Mouse (Mus musculus): ENCODE results near the gene Tmem151a. TPM values are rescaled to one million over a fixed set of nuclear protein-coding genes. Genes with fewer than 3 reads are reported as not detected.
"Not testable (repeated sequence)": the region's sequence is repeated elsewhere in the genome, so short reads cannot be mapped to it uniquely, and the experiment has no call there.

Tmem151a gene
- polyA plus RNA-seq, 1 experiment from 2014 or later = 2.2 TPM

GRCm38 (mm10) chr19:5089324-5089723 lies 4.0 kb upstream of the Tmem151a start:
- H3K36me3 ChIP-seq (ENCODE audit: control insufficient read depth, insufficient read depth, low read length) = peaks cover 8% of the 10 kb centered on the region
- H3K9ac ChIP-seq (ENCODE audit: low read length) = no peak overlapping the region
- H3K27ac ChIP-seq (replicated peaks; ENCODE audit: low read depth, low read length) = no peak overlapping the region
- DNase-seq (ENCODE audit: low spot score) (no peak), ATAC-seq (ENCODE audit: insufficient number of reproducible peaks, low FRiP score, low TSS enrichment, low read depth) (no peak)
- peaks cover 21% of the 10 kb centered on the region for H3K27me3 ChIP-seq (ENCODE audit: control insufficient read depth, insufficient read depth, low read length)
- H3K4me2 ChIP-seq (ENCODE audit: low read depth, severe bottlenecking) = peak overlapping the region; percentile 87
- 91% methylated on average over 4 of the region's 4 CpGs for WGBS
- peaks cover 26% of the 10 kb centered on the region for H3K4me1 ChIP-seq (ENCODE audit: control insufficient read depth, insufficient read depth, low read length)
- H3K4me3 ChIP-seq (ENCODE audit: low read depth, low read length) = peak overlapping the region; percentile 90
- H3K9me3 ChIP-seq (ENCODE audit: control insufficient read depth, low read length) = no peaks in the 10 kb centered on the region

- no peak within 1 kb of the TSS; the same call in 1 of the 2 replicates for H3K27ac ChIP-seq (replicated peaks; ENCODE audit: low read depth, low read length)
- H3K4me1 ChIP-seq (ENCODE audit: control insufficient read depth, insufficient read depth, low read length) = peaks cover 22% of the 10 kb centered on the region
- peak within 1 kb of the TSS; percentile 87 for H3K4me2 ChIP-seq (ENCODE audit: low read depth, severe bottlenecking)
- peak; percentile 89 for ATAC-seq (ENCODE audit: insufficient number of reproducible peaks, low FRiP score, low TSS enrichment, low read depth)
- peak within 1 kb of the TSS; percentile 90 for H3K4me3 ChIP-seq (ENCODE audit: low read depth, low read length)
- H3K36me3 ChIP-seq (ENCODE audit: control insufficient read depth, insufficient read depth, low read length) = peaks cover 8% of the 10 kb centered on the region
- peak; percentile 97 for DNase-seq (ENCODE audit: low spot score)
- H3K27me3 ChIP-seq (ENCODE audit: control insufficient read depth, insufficient read depth, low read length) = peaks cover 33% of the 10 kb centered on the region
- H3K9ac ChIP-seq (ENCODE audit: low read length) = peak within 1 kb of the TSS; percentile 62
- no peaks in the 10 kb centered on the region for H3K9me3 ChIP-seq (ENCODE audit: control insufficient read depth, low read length)
- under 1% methylated on average over 58 of the region's 58 CpGs for WGBS
Measured at GRCm38 (mm10) chr19:5087884-5088728, 2.8 kb upstream of the Tmem151a start, which contains the start of gene Yif1a. TSS of gene Yif1a (plus strand) at chr19:5088538.

- Histone ChIP-seq H3K27me3 (ENCODE audit: control insufficient read depth, insufficient read depth, low read length) (peaks cover 49% of the 10 kb centered on the region), H3K4me1 (ENCODE audit: control insufficient read depth, insufficient read depth, low read length) (peaks cover 22% of the 10 kb centered on the region)
- not testable (repeated sequence) for H3K9ac ChIP-seq (ENCODE audit: low read length); H3K27ac ChIP-seq (replicated peaks; ENCODE audit: low read depth, low read length); ATAC-seq (ENCODE audit: insufficient number of reproducible peaks, low FRiP score, low TSS enrichment, low read depth); H3K4me2 ChIP-seq (ENCODE audit: low read depth, severe bottlenecking); H3K4me3 ChIP-seq (ENCODE audit: low read depth, low read length); H3K36me3 ChIP-seq (ENCODE audit: control insufficient read depth, insufficient read depth, low read length); H3K9me3 ChIP-seq (ENCODE audit: control insufficient read depth, low read length); DNase-seq (ENCODE audit: low spot score)
- WGBS = 53% methylated on average over 4 of the region's 4 CpGs
Measured at GRCm38 (mm10) chr19:5086533-5086932, 1.2 kb upstream of the Tmem151a start.

- no peak overlapping the region for H3K27ac ChIP-seq (replicated peaks; ENCODE audit: low read depth, low read length)
Measured at GRCm38 (mm10) chr19:5084834-5085144, 542 bp downstream of the Tmem151a start.

GRCm38 (mm10) chr19:5083961-5084833 lies 1.1 kb downstream of the Tmem151a start:
- peaks cover 19% of the 10 kb centered on the region for H3K4me1 ChIP-seq (ENCODE audit: control insufficient read depth, insufficient read depth, low read length)
- H3K36me3 ChIP-seq (ENCODE audit: control insufficient read depth, insufficient read depth, low read length) = no peaks in the 10 kb centered on the region
- no peak overlapping the region for H3K27ac ChIP-seq (replicated peaks; ENCODE audit: low read depth, low read length)
- ATAC-seq (ENCODE audit: insufficient number of reproducible peaks, low FRiP score, low TSS enrichment, low read depth) (no peak), DNase-seq (ENCODE audit: low spot score) (no peak)
- no peak overlapping the region for H3K4me2 ChIP-seq (ENCODE audit: low read depth, severe bottlenecking)
- no peak overlapping the region for H3K9ac ChIP-seq (ENCODE audit: low read length)
- no peak overlapping the region; the same call in 1 of the 2 replicates for H3K4me3 ChIP-seq (ENCODE audit: low read depth, low read length)
- H3K27me3 ChIP-seq (ENCODE audit: control insufficient read depth, insufficient read depth, low read length) = peaks cover 64% of the 10 kb centered on the region
- WGBS = 64% methylated on average over 3 of the region's 3 CpGs
- H3K9me3 ChIP-seq (ENCODE audit: control insufficient read depth, low read length) = no peaks in the 10 kb centered on the region

More at GRCm38 (mm10) chr19:5084834-5085144, 542 bp downstream of the Tmem151a start:
- no peaks in the 10 kb centered on the region for H3K9me3 ChIP-seq (ENCODE audit: control insufficient read depth, low read length)
- peak overlapping the region; percentile 67 for H3K4me2 ChIP-seq (ENCODE audit: low read depth, severe bottlenecking)
- H3K9ac ChIP-seq (ENCODE audit: low read length) = no peak overlapping the region
- 7% methylated on average over 15 of the region's 15 CpGs for WGBS
- no peaks in the 10 kb centered on the region for H3K36me3 ChIP-seq (ENCODE audit: control insufficient read depth, insufficient read depth, low read length)
- peaks cover 64% of the 10 kb centered on the region for H3K27me3 ChIP-seq (ENCODE audit: control insufficient read depth, insufficient read depth, low read length)
- peak overlapping the region; percentile 37 for H3K4me3 ChIP-seq (ENCODE audit: low read depth, low read length)
- no peak for DNase-seq (ENCODE audit: low spot score)
- peaks cover 22% of the 10 kb centered on the region for H3K4me1 ChIP-seq (ENCODE audit: control insufficient read depth, insufficient read depth, low read length)
- ATAC-seq (ENCODE audit: insufficient number of reproducible peaks, low FRiP score, low TSS enrichment, low read depth) = no peak

GRCm38 (mm10) chr19:5082596-5082995 lies 2.7 kb downstream of the Tmem151a start:
- DNase-seq (ENCODE audit: low spot score) (no peak), ATAC-seq (ENCODE audit: insufficient number of reproducible peaks, low FRiP score, low TSS enrichment, low read depth) (no peak)
- Histone ChIP-seq H3K9me3 (ENCODE audit: control insufficient read depth, low read length) (no peaks in the 10 kb centered on the region), H3K4me2 (ENCODE audit: low read depth, severe bottlenecking) (no peak overlapping the region), H3K4me1 (ENCODE audit: control insufficient read depth, insufficient read depth, low read length) (peaks cover 14% of the 10 kb centered on the region), H3K27me3 (ENCODE audit: control insufficient read depth, insufficient read depth, low read length) (peaks cover 64% of the 10 kb centered on the region), H3K4me3 (ENCODE audit: low read depth, low read length) (no peak overlapping the region), H3K36me3 (ENCODE audit: control insufficient read depth, insufficient read depth, low read length) (no peaks in the 10 kb centered on the region), H3K9ac (ENCODE audit: low read length) (no peak overlapping the region), H3K27ac (replicated peaks; ENCODE audit: low read depth, low read length) (no peak overlapping the region)
- 61% methylated on average over 24 of the region's 24 CpGs for WGBS

GRCm38 (mm10) chr19:5082005-5082404 lies 3.3 kb downstream of the Tmem151a start:
- H3K4me1 ChIP-seq (ENCODE audit: control insufficient read depth, insufficient read depth, low read length) = peaks cover 11% of the 10 kb centered on the region
- peaks cover 64% of the 10 kb centered on the region for H3K27me3 ChIP-seq (ENCODE audit: control insufficient read depth, insufficient read depth, low read length)
- no peak overlapping the region for H3K4me3 ChIP-seq (ENCODE audit: low read depth, low read length)
- no peaks in the 10 kb centered on the region for H3K36me3 ChIP-seq (ENCODE audit: control insufficient read depth, insufficient read depth, low read length)
- no peak for DNase-seq (ENCODE audit: low spot score)
- WGBS = 74% methylated on average over 18 of the region's 18 CpGs
- no peak overlapping the region for H3K27ac ChIP-seq (replicated peaks; ENCODE audit: low read depth, low read length)
- no peaks in the 10 kb centered on the region for H3K9me3 ChIP-seq (ENCODE audit: control insufficient read depth, low read length)
- no peak overlapping the region for H3K4me2 ChIP-seq (ENCODE audit: low read depth, severe bottlenecking)
- H3K9ac ChIP-seq (ENCODE audit: low read length) = no peak overlapping the region
- ATAC-seq (ENCODE audit: insufficient number of reproducible peaks, low FRiP score, low TSS enrichment, low read depth) = no peak

GRCm38 (mm10) chr19:5079279-5079678 lies 6.1 kb downstream of the Tmem151a start:
- DNase-seq (ENCODE audit: low spot score) = no peak
- no peak for ATAC-seq (ENCODE audit: insufficient number of reproducible peaks, low FRiP score, low TSS enrichment, low read depth)
- H3K4me2 ChIP-seq (ENCODE audit: low read depth, severe bottlenecking) = no peak overlapping the region
- H3K36me3 ChIP-seq (ENCODE audit: control insufficient read depth, insufficient read depth, low read length) = no peaks in the 10 kb centered on the region
- H3K4me1 ChIP-seq (ENCODE audit: control insufficient read depth, insufficient read depth, low read length) = no peaks in the 10 kb centered on the region
- H3K27ac ChIP-seq (replicated peaks; ENCODE audit: low read depth, low read length) = no peak overlapping the region
- H3K9me3 ChIP-seq (ENCODE audit: control insufficient read depth, low read length) = no peaks in the 10 kb centered on the region
- WGBS = 95% methylated on average over 1 of the region's 1 CpGs
- H3K27me3 ChIP-seq (ENCODE audit: control insufficient read depth, insufficient read depth, low read length) = peaks cover 42% of the 10 kb centered on the region
- no peak overlapping the region for H3K4me3 ChIP-seq (ENCODE audit: low read depth, low read length)
- H3K9ac ChIP-seq (ENCODE audit: low read length) = no peak overlapping the region

Data from limb, embryonic 11.5 days (tissue).